Mouse (Mus musculus) E14TG2a.4 (cell line): ENCODE measurements around the gene Fam189a1.

ENCODE experiments used
- CTCF ChIP-seq: conservative IDR thresholded peaks from 2 replicates; pipeline ENCODE4 v1.5.1; 2014; ENCODE audit warnings: low read length
- NANOG ChIP-seq: IDR thresholded peaks from 2 replicates; pipeline ENCODE4 v1.6.1; 2014; ENCODE audit warnings: borderline replicate concordance, low read length, mixed read lengths
- POU5F1 ChIP-seq: IDR thresholded peaks from 2 replicates; pipeline ENCODE4 v1.6.1; 2014; ENCODE audit warnings: low read length, borderline replicate concordance

DNA sequence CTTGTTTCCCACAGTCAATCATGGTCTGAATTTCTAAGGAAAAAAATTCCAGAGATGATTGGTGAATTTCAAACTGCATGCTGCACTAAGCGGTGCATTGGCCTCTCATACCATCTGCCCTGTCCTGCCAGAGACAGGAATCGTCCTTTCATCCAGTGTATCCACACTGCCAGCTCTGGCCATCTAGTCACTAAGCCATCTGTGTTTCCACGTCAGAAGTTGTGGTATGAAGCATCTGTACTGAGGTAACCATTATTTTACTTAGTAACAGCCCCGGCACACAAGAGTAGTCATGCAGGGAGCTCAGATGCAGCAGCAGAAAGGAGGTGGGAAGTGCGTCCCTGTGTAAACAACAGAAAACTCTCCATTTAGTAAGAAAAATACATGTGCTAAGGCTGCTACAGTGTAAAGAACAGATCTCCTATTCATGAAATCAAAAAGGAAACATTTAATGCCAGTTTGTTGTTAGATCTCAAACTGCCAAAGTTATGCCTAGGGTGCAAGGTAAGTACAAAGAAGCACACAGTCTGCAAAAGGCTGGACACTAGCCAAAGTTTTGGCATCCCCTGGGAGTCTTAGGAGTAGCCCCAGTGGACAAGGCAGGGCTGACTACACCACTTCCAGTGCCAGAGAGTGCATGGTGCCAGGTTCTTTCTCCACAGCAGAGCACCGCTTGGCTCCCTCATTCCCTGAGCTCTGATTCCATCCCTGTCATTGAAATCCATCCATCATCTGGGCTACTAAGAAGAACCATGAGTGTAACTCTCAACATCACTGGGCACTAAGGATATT lies 14.3 kb downstream of the Fam189a1 start:
- no peak for TF ChIP-seq CTCF
- no peak for TF ChIP-seq NANOG
- TF ChIP-seq POU5F1 = no peak
